Mouse (Mus musculus) CH12.LX (cell line): ENCODE results near the gene Il33. TPM values are rescaled to one million over a fixed set of nuclear protein-coding genes. Genes with fewer than 3 reads are reported as not detected.

ENCODE experiments used
- DNase-seq: peaks from one replicate; pipeline ENCODE4 v3.0.0-alpha.2; 2013; ENCODE audit errors: extremely low read depth
- H3K27ac ChIP-seq: 2 replicates; pipeline ENCODE4 v1.5.1; 2012; ENCODE audit warnings: low read depth, mild to moderate bottlenecking, control low read depth, moderate library complexity; ENCODE audit not compliant: insufficient read depth
- H3K27me3 ChIP-seq: replicated peaks from 2 replicates; pipeline ENCODE3; 2012; ENCODE audit warnings: inconsistent platforms
- H3K36me3 ChIP-seq, 2 experiments: replicated peaks in 1 of 2; 2 replicates each; pipeline versions ENCODE3 to v1.6.1; 2012; ENCODE audit warnings: inconsistent platforms in 1 of 2, low read length in 1 of 2, mild to moderate bottlenecking in 1 of 2, mixed read lengths in 1 of 2, moderate library complexity in 1 of 2; ENCODE audit not compliant: control insufficient read depth in 1 of 2, insufficient read depth in 1 of 2
- H3K4me1 ChIP-seq, 2 experiments: 2 replicates each; pipeline ENCODE4 v1.6.1; 2012; ENCODE audit warnings: inconsistent platforms in 1 of 2, moderate library complexity in 1 of 2; ENCODE audit not compliant: insufficient read depth in 2 of 2, control insufficient read depth in 1 of 2
- H3K4me2 ChIP-seq: 2 replicates; pipeline ENCODE4 v1.6.1; 2012; ENCODE audit warnings: low read depth, mild to moderate bottlenecking, control low read depth; ENCODE audit not compliant: poor library complexity, insufficient read depth, severe bottlenecking
- H3K4me3 ChIP-seq, 3 experiments: fragments of 150-350 bp in 1 of 3; sonication (generic) in 1 of 3; replicated peaks in 1 of 3; 2 replicates each; pipeline versions ENCODE3 to v1.5.1; 2011 to 2012; ENCODE audit warnings: low read depth in 2 of 3, low read length in 2 of 3, mild to moderate bottlenecking in 2 of 3, moderate library complexity in 2 of 3, control low read depth in 1 of 3, improper control_type of control experiment in 1 of 3, inconsistent platforms in 1 of 3, mixed read lengths in 1 of 3; ENCODE audit not compliant: poor library complexity in 1 of 3
- H3K79me2 ChIP-seq: replicated peaks from 2 replicates; pipeline ENCODE4 v1.6.1; 2012; ENCODE audit warnings: mild to moderate bottlenecking, moderate library complexity; ENCODE audit not compliant: control insufficient read depth, poor library complexity, insufficient read depth, severe bottlenecking; ENCODE audit errors: extremely low read depth
- H3K9ac ChIP-seq: 2 replicates; pipeline ENCODE4 v1.6.1; 2012; ENCODE audit warnings: low read depth, mild to moderate bottlenecking, control low read depth, moderate library complexity; ENCODE audit not compliant: insufficient read depth
- H3K9me3 ChIP-seq: replicated peaks from 2 replicates; pipeline ENCODE3; 2012; ENCODE audit warnings: low read length, inconsistent platforms, mixed read lengths
- CTCF ChIP-seq, 2 experiments: IDR thresholded peaks in 1 of 2; conservative IDR thresholded peaks in 1 of 2; 2 replicates each; pipeline ENCODE4 v1.5.1; 2011 to 2012; ENCODE audit warnings: low read depth in 2 of 2, low read length in 2 of 2, improper control_type of control experiment in 1 of 2, inconsistent platforms in 1 of 2, mild to moderate bottlenecking in 1 of 2, moderate library complexity in 1 of 2
- HCFC1 ChIP-seq: IDR thresholded peaks from 2 replicates; pipeline ENCODE4 v1.6.1; 2012; ENCODE audit warnings: low read depth, mild to moderate bottlenecking, inconsistent platforms, low read length, improper control_type of control experiment
- JUND ChIP-seq: conservative IDR thresholded peaks from 2 replicates; pipeline ENCODE4 v1.6.1; 2011; ENCODE audit warnings: low read depth, low read length, improper control_type of control experiment
- KAT2A ChIP-seq: IDR thresholded peaks from 2 replicates; pipeline ENCODE4 v1.6.1; 2012; ENCODE audit warnings: low read length, improper control_type of control experiment, inconsistent platforms; ENCODE audit not compliant: insufficient replicate concordance
- MAFK ChIP-seq: IDR thresholded peaks from 2 replicates; pipeline ENCODE4 v1.6.1; 2011; ENCODE audit warnings: low read length, improper control_type of control experiment; ENCODE audit not compliant: insufficient replicate concordance
- MEF2A ChIP-seq: IDR thresholded peaks from 2 replicates; pipeline ENCODE4 v1.6.1; 2014; ENCODE audit warnings: low read depth, mild to moderate bottlenecking, inconsistent platforms, low read length, improper control_type of control experiment, borderline replicate concordance
- NRF1 ChIP-seq: IDR thresholded peaks from 2 replicates; pipeline ENCODE4 v1.6.1; 2014; ENCODE audit warnings: low read depth, mild to moderate bottlenecking, inconsistent platforms, low read length, improper control_type of control experiment, moderate library complexity
- POLR2A ChIP-seq: IDR thresholded peaks from 2 replicates; pipeline ENCODE4 v1.6.1; 2011; ENCODE audit warnings: low read depth, mild to moderate bottlenecking, improper control_type of control experiment, low read length
- POLR2AphosphoS2 ChIP-seq: IDR thresholded peaks from 2 replicates; pipeline ENCODE4 v1.6.1; 2011; ENCODE audit warnings: low read depth, low read length, improper control_type of control experiment
- RAD21 ChIP-seq: IDR thresholded peaks from 2 replicates; pipeline ENCODE4 v1.6.1; 2011; ENCODE audit warnings: low read depth, mild to moderate bottlenecking, low read length, improper control_type of control experiment, moderate library complexity
- SIN3A ChIP-seq: IDR thresholded peaks from 2 replicates; pipeline ENCODE4 v1.6.1; 2012; ENCODE audit warnings: low read length, improper control_type of control experiment, inconsistent platforms
- SMC3 ChIP-seq: IDR thresholded peaks from 2 replicates; pipeline ENCODE4 v1.6.1; 2011; ENCODE audit warnings: low read depth, low read length, improper control_type of control experiment
- TCF12 ChIP-seq: IDR thresholded peaks from 2 replicates; pipeline ENCODE4 v1.6.1; 2014; ENCODE audit warnings: low read depth, mild to moderate bottlenecking, inconsistent platforms, low read length, improper control_type of control experiment
- ZKSCAN1 ChIP-seq: IDR thresholded peaks from 2 replicates; pipeline ENCODE4 v1.6.1; 2012; ENCODE audit warnings: low read depth, inconsistent platforms, low read length, improper control_type of control experiment, borderline replicate concordance
- dilution Hi-C: fragments of 300-500 bp; cut with MboI; formaldehyde crosslinking; loops from 2 replicates; pipeline ENCODE4 v1.14.3; 2020; ENCODE audit warnings: low sequenced_read_pairs; ENCODE audit not compliant: extremely low pct_unique_long_range_greater_than_20kb, extremely low pct_ligation_motif_present
- in situ Hi-C: fragments of 300-500 bp; cut with MboI; formaldehyde crosslinking; loops from 3 replicates; pipeline ENCODE4 v1.14.3; 2019; ENCODE audit warnings: low sequenced_read_pairs, low pct_ligation_motif_present, low pct_unique_long_range_greater_than_20kb, mixed read lengths
- polyA plus RNA-seq: library from polyadenylated mRNA; unstranded; fragments of >175 nt; gene quantifications from 2 replicates; pipeline ENCODE4 v1.2.1, GENCODE M21; 2012; ENCODE audit warnings: low read depth; ENCODE audit not compliant: insufficient read length
- total RNA-seq, 2 experiments: library from RNA; depleted of rRNA; stranded (reverse); fragments of 300-350 nt in 1 of 2; fragments of >200 nt in 1 of 2; gene quantifications; 2 replicates each; pipeline ENCODE4 v1.2.3; 2012 to 2014

Il33 gene
- total and polyA plus RNA-seq, 3 experiments = 0.08 to 0.32 (median 0.24) TPM

DNA sequence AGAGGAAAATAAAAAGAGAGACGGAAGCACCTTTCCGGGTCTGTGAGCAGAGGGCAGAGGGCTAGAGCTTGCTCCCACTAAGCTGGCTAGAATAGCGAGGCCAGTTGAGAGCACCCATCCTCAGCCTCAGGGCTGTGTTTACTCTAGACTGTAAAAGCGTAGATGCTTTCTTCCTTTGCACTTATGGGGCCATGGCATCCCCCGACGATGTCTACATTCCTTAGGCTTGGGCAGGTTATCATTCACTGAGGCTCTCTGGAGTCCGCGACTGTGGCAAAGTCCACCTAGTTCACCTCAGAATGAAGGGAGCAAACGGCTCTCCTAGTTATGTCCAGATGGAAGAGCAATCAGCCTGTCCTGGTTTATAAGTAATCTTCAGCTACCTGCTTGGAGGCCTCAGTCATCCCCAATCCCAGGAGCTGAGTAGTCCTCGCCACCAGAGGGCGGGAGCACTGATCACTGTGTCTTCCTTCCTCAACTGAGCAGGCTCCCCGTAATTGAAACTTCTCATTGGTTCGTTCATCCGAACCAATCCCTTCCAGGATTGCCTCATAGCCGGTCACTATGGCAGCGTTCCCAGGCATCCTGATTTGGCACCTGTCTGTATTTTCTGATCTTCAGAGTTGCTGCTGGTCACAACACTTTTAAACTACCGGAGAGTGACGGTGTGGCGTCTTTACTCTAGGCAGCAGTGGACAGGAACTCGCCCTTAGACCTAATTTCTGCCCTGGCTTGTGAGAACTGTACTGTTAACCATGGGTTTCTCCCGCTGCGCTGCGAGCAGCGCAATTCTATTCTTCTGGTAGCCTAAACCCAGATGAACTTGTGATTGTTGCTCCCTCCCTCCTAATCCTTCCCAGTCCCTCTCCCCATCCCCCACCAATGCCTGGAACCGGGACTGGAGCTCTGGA is 23.2 kb downstream of the Il33 start:
- no peaks in the 10 kb centered on the region for H3K36me3 ChIP-seq
- no peaks in the 10 kb centered on the region for H3K9me3 ChIP-seq
- no peaks in the 10 kb centered on the region for H3K27me3 ChIP-seq
- dilution Hi-C loops (no loop called here), in situ Hi-C loops (no loop called here)
- H3K27ac ChIP-seq = no peak overlapping the region
- 0 out of 2 replicates have a peak overlapping the region, but pooled peaks have one; percentile 17 for H3K4me2 ChIP-seq
- TF ChIP-seq TCF12 = 0 out of 2 replicates have a peak, but pooled peaks have one; percentile 23
- TF ChIP-seq RAD21 = peak; percentile 11
- TF ChIP-seq SMC3 = peak; percentile 51
- TF ChIP-seq POLR2AphosphoS2 = no peak
- TF ChIP-seq POLR2A = no peak
- peak in 1 of 2 experiments; percentile 60; a peak in 2 of 4 replicates for TF ChIP-seq CTCF (conservative IDR thresholded peaks at IDR 0.05 in 1 of 2, IDR thresholded peaks at IDR 0.05 in 1 of 2; ENCODE audit: low read depth in 2 of 2, low read length in 2 of 2)
- TF ChIP-seq KAT2A = no peak
- TF ChIP-seq JUND = no peak
- no peak for TF ChIP-seq SIN3A
- TF ChIP-seq NRF1 = 0 out of 2 replicates have a peak, but pooled peaks have one; percentile 32
- no peak for TF ChIP-seq HCFC1
- no peak for TF ChIP-seq ZKSCAN1
- H3K4me3 ChIP-seq = no peak overlapping the region
- no peaks in the 10 kb centered on the region for H3K79me2 ChIP-seq
- no peak overlapping the region for H3K9ac ChIP-seq
- peaks cover 0 to 13% of the 10 kb centered on the region in 2 experiments; a peak in 2 of 4 replicates for H3K4me1 ChIP-seq
- DNase-seq = no peak

DNA sequence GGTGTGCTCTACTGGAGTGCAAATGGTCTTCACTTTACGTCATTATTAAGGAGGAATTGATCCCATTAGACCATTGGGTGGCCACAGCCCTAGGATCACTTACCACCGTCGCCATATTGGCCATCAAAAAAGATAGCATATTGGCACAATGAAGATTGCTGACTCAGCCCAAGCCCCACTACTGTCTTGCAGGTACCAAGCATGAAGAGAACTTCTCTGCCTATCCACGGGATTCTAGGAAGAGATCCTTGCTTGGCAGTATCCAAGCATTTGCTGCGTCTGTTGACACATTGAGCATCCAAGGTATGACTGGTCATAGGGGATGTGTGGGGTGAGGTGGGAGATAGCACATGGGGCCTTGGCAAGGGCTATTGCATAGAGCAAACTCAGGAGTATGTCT is 27.6 kb downstream of the Il33 start:
- no peaks in the 10 kb centered on the region for H3K27me3 ChIP-seq
- no peak overlapping the region for H3K27ac ChIP-seq
- peaks cover 3 to 16% of the 10 kb centered on the region in 2 experiments; a peak in 2 of 4 replicates for H3K4me1 ChIP-seq
- H3K9ac ChIP-seq = no peak overlapping the region
- no peak overlapping the region for H3K4me3 ChIP-seq
- H3K36me3 ChIP-seq = no peaks in the 10 kb centered on the region
- dilution Hi-C loops = no loop called here
- no peak overlapping the region for H3K4me2 ChIP-seq
- no peak for TF ChIP-seq MEF2A
- peak; percentile 65; the same call in 1 of the 2 replicates for TF ChIP-seq MAFK
- H3K9me3 ChIP-seq = no peaks in the 10 kb centered on the region
- no peak for DNase-seq
- H3K79me2 ChIP-seq = no peaks in the 10 kb centered on the region
- in situ Hi-C loops = no loop called here
